Mouse (Mus musculus) ES-E14 (cell line): ENCODE data around the gene Sft2d2. TPM values are rescaled to one million over a fixed set of nuclear protein-coding genes. Genes with fewer than 3 reads are reported as not detected.
A peak's percentile ranks its signal among the peaks of the same experiment; 100 is the strongest.

Experiments
- DNase-seq: peaks from one replicate; pipeline ENCODE4 v3.0.0-alpha.2; 2013; ENCODE audit warnings: low read depth, low spot score
- H3K27ac ChIP-seq: 2 replicates; pipeline ENCODE4 v1.5.1; 2012; ENCODE audit warnings: low read depth, mild to moderate bottlenecking, low read length, moderate library complexity, mixed read lengths; ENCODE audit not compliant: poor library complexity, insufficient read depth, severe bottlenecking
- H3K36me3 ChIP-seq: 2 replicates; pipeline ENCODE4 v1.6.1; 2012; ENCODE audit warnings: mild to moderate bottlenecking, low read length, moderate library complexity, mixed read lengths; ENCODE audit not compliant: control insufficient read depth, poor library complexity, insufficient read depth, severe bottlenecking
- H3K4me1 ChIP-seq, 2 experiments: fragments of 150-350 bp in 1 of 2; sonication (generic) in 1 of 2; 2 replicates each; pipeline ENCODE4 v1.6.1; 2012; ENCODE audit warnings: low read length in 2 of 2, mild to moderate bottlenecking in 1 of 2, mixed read lengths in 1 of 2; ENCODE audit not compliant: control insufficient read depth in 2 of 2, insufficient read depth in 2 of 2, poor library complexity in 1 of 2
- H3K4me3 ChIP-seq, 2 experiments: fragments of 150-350 bp in 1 of 2; sonication (generic) in 1 of 2; 2 replicates each; pipeline ENCODE4 v1.5.1; 2012; ENCODE audit warnings: low read length in 2 of 2, low read depth in 1 of 2, mild to moderate bottlenecking in 1 of 2, mixed read lengths in 1 of 2; ENCODE audit not compliant: insufficient read depth in 1 of 2, poor library complexity in 1 of 2, severe bottlenecking in 1 of 2
- H3K9ac ChIP-seq: 2 replicates; pipeline ENCODE4 v1.6.1; 2012; ENCODE audit warnings: low read depth, mild to moderate bottlenecking, low read length, mixed read lengths; ENCODE audit not compliant: poor library complexity, insufficient read depth, severe bottlenecking
- H3K9me3 ChIP-seq: fragments of 150-350 bp; sonication (generic); 2 replicates; pipeline ENCODE4 v1.6.1; 2012; ENCODE audit warnings: low read depth, mild to moderate bottlenecking, low read length; ENCODE audit not compliant: control insufficient read depth, insufficient read depth
- CHD2 ChIP-seq: IDR thresholded peaks from 2 replicates; pipeline ENCODE4 v1.6.1; 2014; ENCODE audit warnings: mild to moderate bottlenecking, low read depth, low read length, inconsistent platforms
- HCFC1 ChIP-seq: IDR thresholded peaks from 2 replicates; pipeline ENCODE4 v1.6.1; 2012; ENCODE audit warnings: low read length, inconsistent platforms, borderline replicate concordance; ENCODE audit not compliant: insufficient read depth
- MAFK ChIP-seq: IDR thresholded peaks from 2 replicates; pipeline ENCODE4 v1.6.1; 2014; ENCODE audit warnings: mild to moderate bottlenecking, low read depth, low read length, inconsistent platforms; ENCODE audit not compliant: insufficient read depth
- ZC3H11A ChIP-seq: IDR thresholded peaks from 2 replicates; pipeline ENCODE4 v1.6.1; 2012; ENCODE audit warnings: low read depth, mild to moderate bottlenecking, inconsistent platforms, low read length, borderline replicate concordance
- ZNF384 ChIP-seq: IDR thresholded peaks from 2 replicates; pipeline ENCODE4 v1.6.1; 2012; ENCODE audit warnings: low read depth, low read length, inconsistent platforms
- in situ Hi-C, 2 experiments: fragments of 600-800 bp; cut with MboI; formaldehyde crosslinking; loops; one replicate each; pipeline ENCODE4 v1.15.1; 2025; ENCODE audit warnings: low sequenced_read_pairs in 2 of 2, inconsistent platforms in 1 of 2; ENCODE audit not compliant: unreplicated experiment in 2 of 2
- total RNA-seq: library from RNA; depleted of rRNA; stranded (reverse); fragments of 300-350 nt; gene quantifications from 2 replicates; pipeline ENCODE4 v1.2.3, GENCODE M21; 2012; rRNA removed

Sft2d2 gene
- total RNA-seq, 1 experiment: 15.0 TPM

- Histone ChIP-seq H3K27ac (no peak overlapping the region), H3K4me3 (no peak overlapping the region), H3K9me3 (no peaks in the 10 kb centered on the region), H3K4me1 (peaks cover 0 to 4% of the 10 kb centered on the region in 2 experiments; a peak in 1 of 4 replicates), H3K9ac (no peak overlapping the region), H3K36me3 (no peaks in the 10 kb centered on the region)
- in situ Hi-C loops: no loop called here
- DNase-seq: no peak
- no peak for TF ChIP-seq HCFC1
- no peak for TF ChIP-seq ZNF384
- no peak for TF ChIP-seq ZC3H11A
- TF ChIP-seq CHD2: no peak
- no peak for TF ChIP-seq MAFK
These were observed 60.4 kb downstream of the Sft2d2 start for GRCm38 (mm10) chr1:165133858-165134257.

- DNase-seq: no peak
- H3K27ac ChIP-seq: no peak overlapping the region
- H3K4me1 ChIP-seq: peaks cover 0 to 4% of the 10 kb centered on the region in 2 experiments; a peak in 1 of 4 replicates
- no peak overlapping the region for H3K9ac ChIP-seq
- H3K4me3 ChIP-seq: no peak overlapping the region
- H3K9me3 ChIP-seq: no peaks in the 10 kb centered on the region
- in situ Hi-C loops: no loop called here
- H3K36me3 ChIP-seq: no peaks in the 10 kb centered on the region
- TF ChIP-seq MAFK (no peak), HCFC1 (no peak), ZC3H11A (no peak), CHD2 (no peak), ZNF384 (no peak)
These were observed 61.0 kb downstream of the Sft2d2 start for GRCm38 (mm10) chr1:165133279-165133678.

- H3K4me1 ChIP-seq: peaks cover 0 to 4% of the 10 kb centered on the region in 2 experiments; a peak in 1 of 4 replicates
- H3K36me3 ChIP-seq: no peaks in the 10 kb centered on the region
- TF ChIP-seq ZC3H11A: peak; percentile 40; the same call in 1 of the 2 replicates
- no peak for TF ChIP-seq CHD2
- peak; percentile 91 for TF ChIP-seq MAFK
- H3K9me3 ChIP-seq: no peaks in the 10 kb centered on the region
- H3K9ac ChIP-seq: no peak overlapping the region
- no peak overlapping the region for H3K4me3 ChIP-seq
- peak; percentile 82 for DNase-seq
- H3K27ac ChIP-seq: no peak overlapping the region
- in situ Hi-C loops: no loop called here
These were observed 61.9 kb downstream of the Sft2d2 start for GRCm38 (mm10) chr1:165132187-165132877.

- TF ChIP-seq ZNF384: no peak
- TF ChIP-seq CHD2: no peak
- TF ChIP-seq MAFK: peak; percentile 86
- no peak for TF ChIP-seq ZC3H11A
- no peak for TF ChIP-seq HCFC1
- H3K4me1 ChIP-seq: peaks cover 0 to 4% of the 10 kb centered on the region in 2 experiments; a peak in 1 of 4 replicates
These were observed 64.7 kb downstream of the Sft2d2 start for GRCm38 (mm10) chr1:165129573-165129972.

More at GRCm38 (mm10) chr1:165129573-165129972, 64.7 kb downstream of the Sft2d2 start:
- Histone ChIP-seq H3K36me3 (no peaks in the 10 kb centered on the region), H3K27ac (no peak overlapping the region), H3K9ac (no peak overlapping the region), H3K9me3 (no peaks in the 10 kb centered on the region), H3K4me3 (no peak overlapping the region)
- DNase-seq: no peak
- in situ Hi-C loops: no loop called here

Other genes with a start within 250 kb of the Sft2d2 start
- gene Tbx19, start 33.7 kb downstream of the Sft2d2 start, total RNA-seq: not detected in 2 replicates
- gene Tiprl, start 42.6 kb upstream of the Sft2d2 start, total RNA-seq: 27.4 and 40.2 TPM in 2 replicates
- 3.3 and 4.5 TPM in 2 replicates for gene Gpr161, start 101.4 kb upstream of the Sft2d2 start, total RNA-seq